Mouse (Mus musculus): Measurements from ENCODE around the gene Ttyh1.

GRCm38 (mm10) chr7:4167098-4167497 lies 47.9 kb downstream of the Ttyh1 start:
- TF ChIP-seq POLR2A (IDR thresholded peaks at IDR 0.05; ENCODE audit: low read depth, low read length), result no peak
- no peak for TF ChIP-seq CTCF (IDR thresholded peaks at IDR 0.05; ENCODE audit: extremely low read depth, insufficient read length, insufficient replicate concordance, low read depth, low read length)

All from small intestine, adult 2 months (tissue).